Mouse (Mus musculus) layer of hippocampus, postnatal 14 days (tissue): ENCODE results near the gene Ankrd42. TPM values are rescaled to one million over a fixed set of nuclear protein-coding genes. Genes with fewer than 3 reads are reported as not detected.
A peak's percentile ranks its signal among the peaks of the same experiment; 100 is the strongest.

Experiments used
- DNase-seq, 2 experiments: peaks; one replicate each; pipeline ENCODE4 v3.0.0; 2021 to 2022; ENCODE audit warnings: low spot score in 2 of 2, mixed read lengths in 1 of 2
- long read RNA-seq, 2 experiments: library from polyadenylated mRNA; stranded (forward); transcript quantifications; one replicate each; pipeline ENCODE4 v2.0.0; 2021
- total RNA-seq, 2 experiments: library from RNA; stranded (reverse); gene quantifications; 2 replicates each; pipeline ENCODE4 v1.2.3; 2021

The Ankrd42 gene
- 10 to 100 TPM; 20.4 to 20.8 TPM for total RNA-seq
- long read RNA-seq, experiment 1, transcript Ankrd42-202 (12 exons, 2,782 nt), result major isoform, 17 of 24 reads
- long read RNA-seq, experiment 1, partial matches to known transcripts, result 0 of 24 reads
- long read RNA-seq, experiment 1, other reads (novel, unspliced or antisense), result 6 of 24 reads
- long read RNA-seq, experiment 2, transcript Ankrd42-202 (12 exons, 2,782 nt), result major isoform, 7 of 16 reads
- long read RNA-seq, experiment 2, partial matches to known transcripts, result 1 of 16 reads
- long read RNA-seq, experiment 2, other reads (novel, unspliced or antisense), result 8 of 16 reads

DNA sequence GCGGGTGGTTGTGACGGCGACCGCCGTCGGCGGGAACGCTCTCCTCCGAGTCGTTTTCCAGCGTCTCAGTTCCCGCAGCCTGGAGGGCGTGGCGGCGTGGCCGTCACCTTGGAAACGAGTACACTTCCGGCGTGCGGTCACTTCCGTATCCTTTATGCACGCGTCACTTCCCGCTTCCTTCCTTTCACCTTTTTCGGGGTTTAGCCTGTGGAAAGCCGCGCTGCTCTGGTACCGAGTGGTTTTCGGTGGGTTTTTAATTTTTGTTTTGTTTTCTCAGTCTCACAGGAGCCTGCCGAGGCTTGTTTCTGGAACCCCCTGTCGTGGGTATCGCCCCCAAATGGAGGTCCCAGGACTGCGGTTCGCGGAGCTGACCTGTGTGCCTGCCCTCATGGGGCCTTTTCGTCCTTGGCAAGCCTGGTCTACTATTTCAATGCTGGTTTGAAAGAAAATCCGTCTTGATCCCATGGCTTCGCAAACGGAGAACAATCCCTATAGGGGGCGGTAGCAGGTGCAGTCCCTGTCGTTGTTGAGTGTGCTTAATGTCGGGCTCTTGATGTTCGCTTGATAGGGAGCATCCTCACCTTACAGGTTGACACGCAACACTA, at the start of gene Ankrd42:
TSS of gene Ankrd42 (minus strand) at position 122 of the 605 bp plus-strand sequence.
- peak; percentile 88 to 95 for DNase-seq

- DNase-seq, result no peak
Observed at GRCm38 (mm10) chr7:92677346-92677745, 40.4 kb upstream of the Ankrd42 start.

DNA sequence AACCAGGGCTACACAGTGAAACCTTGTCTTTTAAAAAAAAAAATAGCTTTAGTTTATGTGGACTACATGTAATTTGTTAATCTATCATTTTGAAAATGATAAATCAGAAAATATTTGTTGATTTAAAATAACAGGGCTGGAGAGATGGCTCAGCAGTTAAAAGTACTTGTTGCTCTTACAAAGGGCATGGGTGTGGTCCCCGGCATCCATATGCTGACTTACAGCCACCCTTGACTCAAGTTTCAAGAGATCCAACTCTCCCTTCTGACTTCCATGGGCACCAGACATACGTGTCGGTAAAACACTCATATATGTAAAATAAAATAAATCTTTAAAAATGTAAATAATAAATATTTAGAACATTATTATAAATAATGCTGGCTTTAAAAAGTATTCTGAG, 38.2 kb upstream of the Ankrd42 start:
- no peak for DNase-seq

- DNase-seq, result peak; percentile 93 to 98
Observed at GRCm38 (mm10) chr7:92669507-92670471, 32.8 kb upstream of the Ankrd42 start, which contains the start of gene Pcf11. Gene Pcf11, minus strand, starts transcription at chr7:92669934.

- peak; percentile 62 to 64 for DNase-seq
Observed at GRCm38 (mm10) chr7:92668791-92669506, 32.0 kb upstream of the Ankrd42 start.

DNA sequence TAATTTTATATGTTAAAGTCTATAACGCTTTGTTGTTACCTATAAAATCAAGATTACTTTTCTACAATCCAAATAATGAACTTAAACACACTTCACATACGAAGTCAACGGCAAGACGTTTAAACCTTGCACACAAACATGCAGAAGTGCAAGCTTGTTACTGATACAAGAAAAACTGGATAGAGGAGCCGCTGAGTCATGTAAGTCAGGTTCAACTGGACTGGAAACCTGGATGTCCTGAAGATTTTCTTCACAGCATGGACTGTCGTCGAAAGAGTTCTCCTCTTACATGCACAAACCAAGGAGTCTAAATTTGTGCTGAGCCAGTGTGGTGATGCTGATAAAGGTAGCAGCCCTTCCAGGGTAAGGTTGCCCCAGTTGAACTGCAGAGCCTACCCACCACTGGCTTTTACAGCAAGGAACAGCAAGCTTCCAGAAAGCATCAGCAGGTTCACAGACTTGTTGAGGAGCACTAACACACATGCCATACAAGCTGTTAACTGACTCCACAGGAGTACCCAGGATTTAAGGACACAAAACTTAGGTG, 29.4 kb upstream of the Ankrd42 start:
- DNase-seq, result no peak

DNA sequence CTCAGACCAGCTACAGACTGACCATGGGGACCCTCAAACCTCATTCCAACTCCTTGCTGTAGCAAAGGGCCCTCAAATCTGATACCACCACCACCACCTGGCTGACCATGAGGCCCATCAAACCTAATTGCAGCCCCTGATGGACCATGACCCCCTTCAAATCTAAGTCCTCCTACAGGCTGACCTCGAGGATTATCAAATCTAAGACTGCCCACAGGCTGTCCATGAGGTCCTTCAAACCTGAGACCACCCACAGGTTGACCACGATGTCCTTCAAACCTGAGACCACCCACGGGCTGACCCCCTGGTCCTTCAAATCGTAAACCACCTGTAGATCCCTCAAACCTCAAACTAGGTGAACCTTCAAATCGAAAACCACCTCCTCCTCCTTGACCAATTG, 21.1 kb upstream of the Ankrd42 start:
- DNase-seq, result no peak

GRCm38 (mm10) chr7:92656386-92656785, 19.4 kb upstream of the Ankrd42 start:
- no peak for DNase-seq

DNA sequence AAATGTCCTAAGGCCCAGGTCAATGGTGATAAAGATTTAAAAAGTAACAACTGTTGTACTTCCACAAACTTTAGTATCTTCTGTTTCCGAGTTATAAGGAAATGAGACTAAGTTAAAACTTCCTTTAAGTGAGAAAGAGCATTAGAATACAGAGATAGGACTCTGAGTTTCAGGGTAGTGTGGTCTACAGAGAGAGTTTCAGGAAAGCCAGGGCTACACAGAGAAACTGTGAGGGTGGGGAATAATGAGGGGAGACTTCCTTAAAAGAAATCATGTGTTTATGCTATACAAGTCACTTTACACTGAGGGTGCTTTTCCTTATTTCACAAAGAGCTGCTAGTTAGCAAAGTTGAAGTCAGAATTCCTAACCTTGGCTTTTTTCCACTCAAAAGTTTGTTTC, 16.4 kb upstream of the Ankrd42 start:
- no peak for DNase-seq

DNA sequence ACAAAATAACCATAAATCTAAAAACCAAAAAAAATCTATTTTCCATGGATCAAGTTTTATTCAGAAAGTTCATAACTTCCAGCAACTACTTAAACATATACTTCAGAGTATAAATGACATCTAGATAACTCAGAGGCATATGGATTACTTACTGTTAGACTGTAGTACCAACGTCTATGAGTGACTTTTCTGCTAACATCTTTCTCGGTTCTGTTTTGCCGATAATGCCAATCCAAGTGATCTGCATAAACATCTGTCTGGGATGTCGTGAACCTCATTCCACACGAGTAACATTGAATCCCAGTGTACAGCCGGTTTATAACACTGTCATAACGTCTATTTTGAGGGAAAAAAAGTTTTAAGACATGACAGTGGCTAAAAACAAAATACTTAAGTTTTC, 10.8 kb upstream of the Ankrd42 start:
- DNase-seq, result no peak

GRCm38 (mm10) chr7:92642358-92642757, 5.4 kb upstream of the Ankrd42 start:
- DNase-seq, result no peak

GRCm38 (mm10) chr7:92638050-92638449, 1.1 kb upstream of the Ankrd42 start:
- DNase-seq, result no peak

DNA sequence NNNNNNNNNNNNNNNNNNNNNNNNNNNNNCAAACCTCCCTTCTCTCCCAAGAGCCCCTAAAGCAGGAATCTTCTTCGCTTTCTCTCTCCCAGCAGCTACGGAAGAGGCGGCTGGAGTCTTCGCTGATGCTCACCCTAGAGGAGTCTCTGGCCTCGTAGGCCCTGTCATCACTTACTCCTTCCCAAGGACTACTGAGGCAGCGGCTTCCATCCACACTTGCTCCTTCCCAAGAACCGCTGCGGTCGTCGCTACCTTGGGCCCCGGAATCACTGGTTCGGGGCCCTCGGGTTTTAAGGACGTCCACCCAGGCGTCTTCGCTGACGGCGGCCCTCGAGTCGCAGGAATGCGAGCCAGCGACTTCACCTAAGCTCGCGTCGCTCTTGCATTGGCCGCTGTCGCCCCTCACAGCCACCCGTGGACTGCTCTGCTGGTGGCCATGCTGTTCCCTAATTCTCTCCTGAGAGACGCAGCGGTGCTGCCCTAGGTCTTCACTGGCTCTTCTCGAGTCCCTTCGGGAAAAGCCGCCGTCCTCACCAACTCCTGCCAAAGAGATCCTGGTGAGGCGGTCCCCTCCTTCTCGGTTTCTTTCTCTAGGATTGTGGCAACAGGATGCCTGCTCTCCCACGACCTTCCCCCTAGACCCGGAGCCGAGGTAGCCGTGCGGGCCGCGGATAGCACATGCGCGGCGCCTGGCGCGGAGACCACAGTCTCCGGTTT, 489 bp downstream of the Ankrd42 start:
- no peak for DNase-seq

- peak in 1 of 2 experiments; percentile 44 for DNase-seq
Observed at GRCm38 (mm10) chr7:92630167-92630566, 6.8 kb downstream of the Ankrd42 start.

DNA sequence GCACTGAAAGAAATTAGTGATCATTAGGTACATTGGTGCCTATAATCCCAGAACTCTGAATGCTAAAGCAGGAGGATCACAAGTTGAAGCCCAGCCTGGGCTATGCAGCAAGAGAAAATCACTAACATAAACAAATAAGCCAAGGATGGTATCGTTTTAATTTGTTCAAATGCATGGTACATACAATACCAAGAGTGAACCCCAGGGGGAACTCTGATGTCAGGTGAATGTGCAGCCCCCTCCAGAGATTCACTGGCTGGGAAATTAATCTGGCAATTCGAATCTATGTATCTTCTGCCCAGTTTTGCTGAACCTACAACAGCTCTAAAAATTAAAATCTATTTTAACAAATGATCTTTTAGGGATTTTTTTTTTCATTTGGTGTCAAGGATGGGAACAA, 12.5 kb downstream of the Ankrd42 start:
- no peak for DNase-seq

GRCm38 (mm10) chr7:92610830-92611229, 26.1 kb downstream of the Ankrd42 start:
- no peak for DNase-seq

- no peak for DNase-seq
Observed at GRCm38 (mm10) chr7:92604961-92605360, 32.0 kb downstream of the Ankrd42 start.

- DNase-seq, result no peak
Observed at GRCm38 (mm10) chr7:92590842-92591241, 46.1 kb downstream of the Ankrd42 start.

GRCm38 (mm10) chr7:92589986-92590385, 47.0 kb downstream of the Ankrd42 start:
- no peak for DNase-seq

DNA sequence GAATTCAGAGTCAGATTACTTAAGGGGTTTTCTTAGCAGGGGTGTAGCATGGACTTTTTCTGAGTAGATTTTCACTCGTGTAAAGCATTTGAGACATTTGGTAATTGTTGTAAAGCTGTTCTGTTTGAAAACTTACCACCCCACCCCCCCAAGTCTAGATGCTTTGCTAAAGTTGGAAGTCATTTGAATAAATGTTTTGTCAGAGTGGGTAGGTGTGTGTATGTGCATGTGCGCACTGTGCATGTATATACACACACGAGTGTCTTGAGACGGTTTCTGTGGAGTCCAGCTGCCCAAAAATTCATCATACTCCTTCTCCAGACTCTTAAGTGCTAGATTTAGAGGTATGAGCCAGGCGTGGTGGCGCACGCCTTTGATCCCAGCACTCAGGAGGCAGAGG, 53.4 kb downstream of the Ankrd42 start:
- DNase-seq, result no peak
